Mouse (Mus musculus): ENCODE results near the gene Clybl.

GRCm38 (mm10) chr14:122393119-122393518, 211.6 kb downstream of the Clybl start:
- no peak for TF ChIP-seq CTCF (IDR thresholded peaks at IDR 0.05; ENCODE audit: low read depth)
- no peak for TF ChIP-seq EP300 (optimal IDR thresholded peaks at IDR 0.05)

Measured in stomach, postnatal 0 days (tissue).